Mouse (Mus musculus): Measurements from ENCODE around the gene Fancc.
A peak's percentile ranks its signal among the peaks of the same experiment; 100 is the strongest.

The Fancc gene

GRCm38 (mm10) chr13:63350076-63350475 is 147.0 kb downstream of the Fancc start:
- DNase-seq (ENCODE audit: low spot score) = no peak

GRCm38 (mm10) chr13:63347639-63348038 is 149.4 kb downstream of the Fancc start:
- no peak for DNase-seq (ENCODE audit: low spot score)

GRCm38 (mm10) chr13:63345476-63346225 is 151.4 kb downstream of the Fancc start:
- no peak for DNase-seq (ENCODE audit: low spot score)

GRCm38 (mm10) chr13:63344481-63344880 is 152.6 kb downstream of the Fancc start:
- DNase-seq (ENCODE audit: low spot score) = no peak

GRCm38 (mm10) chr13:63342781-63343180 is 154.3 kb downstream of the Fancc start:
- peak; percentile 52 for DNase-seq (ENCODE audit: low spot score)

- no peak for DNase-seq (ENCODE audit: low spot score)
These were observed 157.1 kb downstream of the Fancc start for GRCm38 (mm10) chr13:63339946-63340345.

GRCm38 (mm10) chr13:63337239-63337960 is 159.7 kb downstream of the Fancc start:
- peak; percentile 58 for DNase-seq (ENCODE audit: low spot score)

GRCm38 (mm10) chr13:63336335-63336734 is 160.7 kb downstream of the Fancc start:
- no peak for DNase-seq (ENCODE audit: low spot score)

- DNase-seq (ENCODE audit: low spot score) = no peak
These were observed 161.5 kb downstream of the Fancc start for GRCm38 (mm10) chr13:63335421-63336134.

GRCm38 (mm10) chr13:63332576-63333300 is 164.3 kb downstream of the Fancc start:
- DNase-seq (ENCODE audit: low spot score) = peak; percentile 59

GRCm38 (mm10) chr13:63331379-63331778 is 165.7 kb downstream of the Fancc start:
- peak; percentile 78 for DNase-seq (ENCODE audit: low spot score)

GRCm38 (mm10) chr13:63330236-63330860 is 166.7 kb downstream of the Fancc start:
- DNase-seq (ENCODE audit: low spot score) = no peak

- no peak for DNase-seq (ENCODE audit: low spot score)
These were observed 171.1 kb downstream of the Fancc start for GRCm38 (mm10) chr13:63326015-63326414.

GRCm38 (mm10) chr13:63324978-63325848 is 171.9 kb downstream of the Fancc start:
- DNase-seq (ENCODE audit: low spot score) = no peak

- no peak for DNase-seq (ENCODE audit: low spot score)
These were observed 172.8 kb downstream of the Fancc start for GRCm38 (mm10) chr13:63324311-63324710.

- DNase-seq (ENCODE audit: low spot score) = no peak
These were observed 173.6 kb downstream of the Fancc start for GRCm38 (mm10) chr13:63323286-63324075.

- no peak for DNase-seq (ENCODE audit: low spot score)
These were observed 174.3 kb downstream of the Fancc start for GRCm38 (mm10) chr13:63322756-63323155.

GRCm38 (mm10) chr13:63321689-63322088 is 175.4 kb downstream of the Fancc start:
- no peak for DNase-seq (ENCODE audit: low spot score)

- no peak for DNase-seq (ENCODE audit: low spot score)
These were observed 177.3 kb downstream of the Fancc start for GRCm38 (mm10) chr13:63319814-63320213.

GRCm38 (mm10) chr13:63317681-63318104 is 179.4 kb downstream of the Fancc start:
- DNase-seq (ENCODE audit: low spot score) = no peak

Data from urinary bladder, postnatal 14 days (tissue).